Mouse (Mus musculus): ENCODE results near the gene Ryk. TPM values are rescaled to one million over a fixed set of nuclear protein-coding genes. Genes with fewer than 3 reads are reported as not detected.

Gene Ryk
- polyA plus RNA-seq, 1 experiment from 2014 or later: 23.1 TPM

DNA sequence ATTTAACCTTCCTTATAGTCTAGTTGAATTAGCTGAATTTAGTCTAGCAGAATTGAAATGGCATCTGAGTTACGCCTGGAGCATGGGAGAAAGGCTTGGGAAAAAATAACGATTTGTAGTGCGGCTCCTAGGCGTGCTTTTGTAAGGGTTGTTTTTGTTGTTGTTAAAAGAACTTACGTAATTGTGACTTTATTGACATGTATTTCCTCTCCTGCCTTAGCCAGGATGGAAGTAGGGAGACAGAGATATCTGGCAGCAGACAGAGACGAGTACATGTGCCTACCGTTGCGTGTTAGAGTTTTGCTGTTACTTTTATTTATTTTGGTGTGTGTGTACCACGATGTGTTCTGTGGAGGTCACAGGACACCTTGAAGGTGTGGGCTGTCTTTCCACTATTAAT lies 1.6 kb downstream of the Ryk start:
- 55% methylated on average over 9 of the region's 9 CpGs for WGBS
- H3K27me3 ChIP-seq (replicated peaks): no peaks in the 10 kb centered on the region
- no peak overlapping the region; the same call in 1 of the 2 replicates for H3K9ac ChIP-seq
- H3K36me3 ChIP-seq: no peaks in the 10 kb centered on the region
- H3K9me3 ChIP-seq: no peaks in the 10 kb centered on the region
- H3K27ac ChIP-seq: no peak overlapping the region
- H3K4me1 ChIP-seq: peaks cover 32% of the 10 kb centered on the region
- peak overlapping the region; percentile 91; the same call in 1 of the 2 replicates for H3K4me3 ChIP-seq (replicated peaks)
- no peak for ATAC-seq (ENCODE audit: insufficient read depth, low FRiP score, low read depth)
- H3K4me2 ChIP-seq: peak overlapping the region; percentile 69

DNA sequence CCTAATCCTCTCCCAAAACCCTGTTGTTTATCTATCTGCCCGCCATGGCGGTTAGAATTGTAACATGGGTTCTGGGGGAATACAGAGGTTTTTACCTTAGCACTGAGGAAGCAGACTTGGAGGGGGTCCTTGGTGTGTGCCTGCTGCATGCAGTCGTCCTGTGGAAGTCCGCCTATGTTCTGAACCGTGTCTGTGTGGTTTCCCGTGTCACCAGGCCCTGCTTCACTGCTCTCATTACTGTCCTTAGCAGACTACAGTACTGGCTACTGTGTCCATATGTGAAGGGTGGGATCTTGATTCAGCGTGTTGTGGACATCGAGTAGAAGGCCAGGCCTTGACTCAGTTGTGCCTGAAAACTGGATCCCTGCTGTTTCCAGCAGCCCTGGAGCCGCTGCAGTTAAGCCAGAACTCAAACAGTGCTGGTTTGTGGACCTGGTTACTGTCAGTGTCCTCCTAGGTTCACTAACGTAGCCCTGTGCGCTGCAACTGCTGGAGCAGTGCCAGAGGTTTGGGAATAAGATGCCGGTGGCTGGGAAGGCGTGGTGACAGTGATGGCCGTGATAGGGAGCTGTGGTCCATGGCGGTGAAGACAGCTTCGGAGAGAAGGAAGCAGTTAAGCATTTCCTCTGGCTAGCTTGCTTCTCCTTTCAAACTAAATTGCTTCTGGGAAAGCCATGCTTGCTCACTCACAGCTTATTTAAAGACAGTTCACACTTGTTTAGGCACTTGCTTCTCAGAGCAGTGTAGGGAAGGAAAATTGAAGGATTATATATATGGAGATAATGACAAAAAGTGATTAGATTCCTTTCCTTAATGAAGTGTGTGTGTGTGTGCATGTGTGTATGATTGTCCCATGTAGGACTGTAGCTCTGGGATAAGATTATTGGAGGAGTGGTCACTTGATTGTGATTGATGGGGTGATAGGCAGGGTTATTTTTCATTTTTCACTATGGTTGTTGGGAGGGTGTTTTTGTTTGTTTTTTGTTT lies 6.4 kb downstream of the Ryk start:
- Histone ChIP-seq H3K9me3 (no peaks in the 10 kb centered on the region), H3K4me3 (replicated peaks) (no peak overlapping the region), H3K4me2 (peak overlapping the region; percentile 8), H3K9ac (no peak overlapping the region), H3K36me3 (no peaks in the 10 kb centered on the region), H3K27ac (peak overlapping the region; percentile 80), H3K4me1 (peaks cover 51% of the 10 kb centered on the region), H3K27me3 (replicated peaks) (no peaks in the 10 kb centered on the region)
- ATAC-seq (ENCODE audit: insufficient read depth, low FRiP score, low read depth): peak; percentile 12; the same call in 1 of the 2 replicates
- 20% methylated on average over 16 of the region's 16 CpGs for WGBS

GRCm38 (mm10) chr9:102841832-102842231 lies 7.1 kb downstream of the Ryk start:
- Histone ChIP-seq H3K4me3 (replicated peaks) (no peak overlapping the region), H3K9ac (no peak overlapping the region), H3K9me3 (no peaks in the 10 kb centered on the region), H3K36me3 (no peaks in the 10 kb centered on the region), H3K27me3 (replicated peaks) (no peaks in the 10 kb centered on the region), H3K4me2 (peak overlapping the region; percentile 8; the same call in 1 of the 2 replicates), H3K27ac (0 out of 2 replicates have a peak overlapping the region, but pooled peaks have one; percentile 40), H3K4me1 (peaks cover 51% of the 10 kb centered on the region)
- WGBS: 33% methylated on average over 1 of the region's 1 CpGs
- no peak for ATAC-seq (ENCODE audit: insufficient read depth, low FRiP score, low read depth)

- Histone ChIP-seq H3K4me1 (peaks cover 50% of the 10 kb centered on the region), H3K4me3 (replicated peaks) (no peak overlapping the region), H3K27me3 (replicated peaks) (no peaks in the 10 kb centered on the region), H3K27ac (peak overlapping the region; percentile 40; the same call in 1 of the 2 replicates), H3K9ac (no peak overlapping the region), H3K36me3 (no peaks in the 10 kb centered on the region), H3K9me3 (no peaks in the 10 kb centered on the region), H3K4me2 (no peak overlapping the region)
- no peak for ATAC-seq (ENCODE audit: insufficient read depth, low FRiP score, low read depth)
- 55% methylated on average over 8 of the region's 8 CpGs for WGBS
Measured at GRCm38 (mm10) chr9:102842498-102842897, 7.8 kb downstream of the Ryk start.

- 27% methylated on average over 4 of the region's 4 CpGs for WGBS
- no peaks in the 10 kb centered on the region for H3K36me3 ChIP-seq
- no peak for ATAC-seq (ENCODE audit: insufficient read depth, low FRiP score, low read depth)
Measured at GRCm38 (mm10) chr9:102843577-102843976, 8.9 kb downstream of the Ryk start.

GRCm38 (mm10) chr9:102845851-102846250 lies 11.1 kb downstream of the Ryk start:
- no peaks in the 10 kb centered on the region for H3K36me3 ChIP-seq
- 77% methylated on average over 6 of the region's 6 CpGs for WGBS
- ATAC-seq (ENCODE audit: insufficient read depth, low FRiP score, low read depth): no peak
- no peaks in the 10 kb centered on the region for H3K9me3 ChIP-seq
- H3K27me3 ChIP-seq (replicated peaks): no peaks in the 10 kb centered on the region
- no peak overlapping the region for H3K4me2 ChIP-seq
- H3K4me3 ChIP-seq (replicated peaks): no peak overlapping the region
- peaks cover 44% of the 10 kb centered on the region for H3K4me1 ChIP-seq
- no peak overlapping the region for H3K9ac ChIP-seq
- H3K27ac ChIP-seq: no peak overlapping the region

More at GRCm38 (mm10) chr9:102843577-102843976, 8.9 kb downstream of the Ryk start:
- H3K9me3 ChIP-seq: no peaks in the 10 kb centered on the region
- no peak overlapping the region for H3K4me3 ChIP-seq (replicated peaks)
- H3K27me3 ChIP-seq (replicated peaks): no peaks in the 10 kb centered on the region
- H3K9ac ChIP-seq: no peak overlapping the region
- H3K4me1 ChIP-seq: peaks cover 55% of the 10 kb centered on the region
- H3K27ac ChIP-seq: no peak overlapping the region
- H3K4me2 ChIP-seq: no peak overlapping the region

- Histone ChIP-seq H3K9ac (no peak overlapping the region), H3K4me2 (no peak overlapping the region), H3K36me3 (no peaks in the 10 kb centered on the region), H3K4me1 (peaks cover 39% of the 10 kb centered on the region), H3K27me3 (replicated peaks) (no peaks in the 10 kb centered on the region), H3K27ac (0 out of 2 replicates have a peak overlapping the region, but pooled peaks have one; percentile 21), H3K9me3 (no peaks in the 10 kb centered on the region), H3K4me3 (replicated peaks) (no peak overlapping the region)
- WGBS: 85% methylated on average over 5 of the region's 5 CpGs
- no peak for ATAC-seq (ENCODE audit: insufficient read depth, low FRiP score, low read depth)
Measured at GRCm38 (mm10) chr9:102846348-102846747, 11.6 kb downstream of the Ryk start.

DNA sequence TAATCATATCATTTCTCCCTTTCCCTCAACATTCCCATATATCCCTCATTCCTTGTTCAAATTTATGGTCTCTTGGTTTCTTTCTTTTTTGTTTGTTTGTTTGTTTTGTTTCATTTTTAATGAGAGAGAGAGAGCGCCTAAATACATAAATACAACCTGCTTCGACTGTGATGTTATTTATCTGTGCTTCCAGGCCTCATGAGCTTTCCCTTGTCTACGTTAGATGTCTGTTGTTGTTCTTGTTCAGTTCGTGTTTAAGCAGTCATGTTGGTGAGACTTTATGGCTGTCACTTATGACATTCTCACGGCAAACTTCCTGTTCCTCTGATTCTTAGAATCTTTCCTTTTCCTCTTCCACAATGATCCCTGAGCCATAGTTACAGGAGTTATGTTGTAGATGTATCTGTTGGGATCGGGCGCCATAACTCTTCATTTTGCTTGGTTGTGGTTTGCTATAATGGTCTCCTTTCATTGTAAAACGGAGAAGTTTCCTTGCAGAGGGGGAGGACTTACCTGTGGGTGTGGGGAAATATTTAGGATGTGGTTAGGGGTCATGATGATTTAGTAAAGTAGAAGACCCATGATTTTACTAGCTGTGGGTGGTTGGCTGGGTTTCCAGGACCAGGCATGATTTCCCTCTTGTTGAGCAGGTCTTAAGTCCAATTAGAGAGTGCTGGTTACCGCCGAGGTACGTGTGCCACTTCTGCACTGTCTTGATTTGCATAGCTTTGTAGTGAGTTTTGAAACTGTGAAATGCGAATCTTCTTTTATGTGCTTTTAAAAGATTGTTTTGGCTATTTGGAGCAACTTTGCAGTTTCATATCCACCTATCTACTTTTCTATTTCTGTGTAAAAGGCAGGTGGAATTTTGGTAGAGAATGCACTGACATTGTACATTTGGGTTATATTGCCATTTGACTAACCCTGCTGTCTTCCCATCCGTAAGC lies 17.6 kb downstream of the Ryk start:
- Histone ChIP-seq H3K27ac (no peak overlapping the region), H3K9ac (no peak overlapping the region), H3K4me2 (no peak overlapping the region), H3K4me3 (replicated peaks) (no peak overlapping the region), H3K36me3 (peaks cover 3% of the 10 kb centered on the region; the same call in 1 of the 2 replicates), H3K27me3 (replicated peaks) (no peaks in the 10 kb centered on the region), H3K4me1 (peaks cover 6% of the 10 kb centered on the region), H3K9me3 (no peaks in the 10 kb centered on the region)
- no peak for ATAC-seq (ENCODE audit: insufficient read depth, low FRiP score, low read depth)
- WGBS: 87% methylated on average over 13 of the region's 13 CpGs

- WGBS: 79% methylated on average over 2 of the region's 2 CpGs
- ATAC-seq (ENCODE audit: insufficient read depth, low FRiP score, low read depth): no peak
- peaks cover 3% of the 10 kb centered on the region; the same call in 1 of the 2 replicates for H3K36me3 ChIP-seq
- H3K4me3 ChIP-seq (replicated peaks): no peak overlapping the region
- H3K27ac ChIP-seq: no peak overlapping the region
- H3K4me2 ChIP-seq: no peak overlapping the region
- H3K9ac ChIP-seq: no peak overlapping the region
- 0 out of 2 replicates have a peak, but pooled peaks cover 4% of the 10 kb centered on the region for H3K9me3 ChIP-seq
- H3K4me1 ChIP-seq: peaks cover 13% of the 10 kb centered on the region
- no peaks in the 10 kb centered on the region for H3K27me3 ChIP-seq (replicated peaks)
Measured at GRCm38 (mm10) chr9:102857856-102858255, 23.1 kb downstream of the Ryk start.

GRCm38 (mm10) chr9:102858283-102858682 lies 23.6 kb downstream of the Ryk start:
- no peak overlapping the region for H3K4me3 ChIP-seq (replicated peaks)
- no peak for ATAC-seq (ENCODE audit: insufficient read depth, low FRiP score, low read depth)
- 0 out of 2 replicates have a peak, but pooled peaks cover 4% of the 10 kb centered on the region for H3K9me3 ChIP-seq
- no peak overlapping the region for H3K4me2 ChIP-seq
- peaks cover 3% of the 10 kb centered on the region; the same call in 1 of the 2 replicates for H3K36me3 ChIP-seq
- WGBS: 88% methylated on average over 5 of the region's 5 CpGs
- peak overlapping the region; percentile 28; the same call in 1 of the 2 replicates for H3K27ac ChIP-seq
- H3K9ac ChIP-seq: no peak overlapping the region
- no peaks in the 10 kb centered on the region for H3K27me3 ChIP-seq (replicated peaks)
- peaks cover 15% of the 10 kb centered on the region for H3K4me1 ChIP-seq

- no peak overlapping the region for H3K27ac ChIP-seq
- H3K27me3 ChIP-seq (replicated peaks): no peaks in the 10 kb centered on the region
- peaks cover 3% of the 10 kb centered on the region; the same call in 1 of the 2 replicates for H3K36me3 ChIP-seq
- H3K4me3 ChIP-seq (replicated peaks): no peak overlapping the region
- H3K4me1 ChIP-seq: peaks cover 22% of the 10 kb centered on the region
- ATAC-seq (ENCODE audit: insufficient read depth, low FRiP score, low read depth): no peak
- no peak overlapping the region for H3K4me2 ChIP-seq
- WGBS: 93% methylated on average over 5 of the region's 5 CpGs
- H3K9me3 ChIP-seq: 0 out of 2 replicates have a peak, but pooled peaks cover 4% of the 10 kb centered on the region
- H3K9ac ChIP-seq: no peak overlapping the region
Measured at GRCm38 (mm10) chr9:102859399-102859798, 24.7 kb downstream of the Ryk start.
